Mouse (Mus musculus) gastrocnemius, adult 2 months (tissue): ENCODE measurements at regions not wholly inside any gene's neighbourhood (a gene's known extent, or its start where the extent isn't known, plus 50 kb on each side); places are given as distances from the start of the nearest gene placed in this dataset.

ENCODE experiments used
- DNase-seq: peaks from one replicate; pipeline ENCODE4 v3.0.0; 2022
- H3K27ac ChIP-seq: fragments of 200-600 bp; 2 replicates; pipeline ENCODE4 v1.8.1; 2022; ENCODE audit warnings: mild to moderate bottlenecking
- H3K4me3 ChIP-seq: fragments of 200-600 bp; 2 replicates; pipeline ENCODE4 v1.8.1; 2022; ENCODE audit warnings: mild to moderate bottlenecking, moderate library complexity
- CTCF ChIP-seq: fragments of 200-600 bp; IDR thresholded peaks from 2 replicates; pipeline ENCODE4 v1.8.1; 2022; ENCODE audit warnings: antibody characterized with exemption, mild to moderate bottlenecking, moderate library complexity
- intact Hi-C: fragments of 180-260 bp; cut with DNase I; formaldehyde crosslinking; loops from one replicate; pipeline ENCODE4 v1.15.1; 2025

DNA sequence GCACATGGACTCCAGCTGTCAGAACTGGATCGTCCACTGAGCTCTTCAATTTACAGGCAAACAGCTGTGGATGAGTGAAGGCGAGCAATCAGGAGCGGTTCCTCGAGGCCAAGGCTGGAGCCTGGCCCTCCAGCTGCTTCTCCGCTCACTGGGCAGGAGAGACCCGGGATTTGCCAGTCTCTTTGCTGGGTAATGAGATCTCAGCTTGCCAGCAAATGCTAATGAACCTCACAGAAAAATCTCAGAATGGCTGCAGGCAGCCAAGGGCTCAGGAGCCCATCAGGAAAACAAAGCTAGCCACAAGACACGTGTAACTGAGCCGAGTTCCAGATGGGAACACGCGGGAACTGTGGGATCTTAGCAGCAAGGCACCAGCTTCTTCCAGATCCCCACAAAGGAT lies 244.2 kb downstream of the Bcor start:
- Histone ChIP-seq H3K4me3 (no peak overlapping the region), H3K27ac (no peak overlapping the region)
- no peak for TF ChIP-seq CTCF
- DNase-seq = no peak
- intact Hi-C loops = no loop called here

- Histone ChIP-seq H3K4me3 (no peak overlapping the region), H3K27ac (peak overlapping the region; percentile 24)
- peak; percentile 64 for DNase-seq
- intact Hi-C loops = loop anchor here (10.0 kb wide), 2 partner anchors 165 to 285 kb away; no protein-coding TSS in a partner anchor
- no peak for TF ChIP-seq CTCF
These were observed 239.9 kb downstream of the Bcor start for GRCm38 (mm10) chrX:11920231-11920630.

- DNase-seq = peak; percentile 39
These were observed 235.4 kb downstream of the Bcor start for GRCm38 (mm10) chrX:11924639-11925302.

DNA sequence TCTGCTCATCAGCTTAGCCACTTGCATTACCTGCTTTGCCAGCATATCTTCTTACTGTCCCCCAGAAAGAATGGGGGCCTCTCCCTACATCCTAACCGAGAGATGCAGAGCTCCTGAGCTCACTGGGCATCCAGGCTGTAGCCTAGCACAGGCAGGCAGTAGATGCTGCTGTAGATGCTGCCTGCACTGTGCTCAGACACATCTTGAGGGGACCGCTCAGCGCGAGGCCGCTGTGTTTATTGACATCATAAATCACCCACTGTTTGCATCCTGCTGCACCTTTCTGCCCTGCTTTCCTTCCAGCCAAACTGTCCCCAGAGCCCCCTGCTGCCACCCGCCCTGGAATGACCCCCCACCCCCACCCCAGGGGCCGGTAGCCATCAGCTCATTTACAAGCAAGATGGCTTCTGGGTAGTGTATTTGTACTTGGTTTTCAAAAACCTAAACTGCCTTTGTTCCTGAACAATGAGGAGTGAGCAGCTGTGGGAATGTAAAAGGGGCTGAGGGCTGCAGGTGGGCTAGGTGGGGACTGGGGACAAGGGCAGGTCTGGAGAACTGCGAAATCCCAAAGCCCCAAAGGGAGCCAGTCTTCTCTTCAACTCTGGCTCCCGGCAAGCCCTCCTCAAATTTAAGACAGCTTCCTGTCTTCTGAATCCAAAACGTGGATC lies 233.2 kb downstream of the Bcor start:
- TF ChIP-seq CTCF = no peak
- intact Hi-C loops = loop anchor here (10.0 kb wide), 2 partner anchors 158 to 292 kb away; no protein-coding TSS in a partner anchor
- no peak for DNase-seq

More at GRCm38 (mm10) chrX:11924639-11925302, 235.4 kb downstream of the Bcor start:
- intact Hi-C loops = loop anchor here (10.0 kb wide), 2 partner anchors 160 to 290 kb away; no protein-coding TSS in a partner anchor
- TF ChIP-seq CTCF = no peak
- peak overlapping the region; percentile 48 for H3K27ac ChIP-seq
- no peak overlapping the region for H3K4me3 ChIP-seq

GRCm38 (mm10) chrX:11929448-11929847 lies 230.7 kb downstream of the Bcor start:
- no peak overlapping the region for H3K4me3 ChIP-seq
- no peak overlapping the region for H3K27ac ChIP-seq
- no peak for DNase-seq
- intact Hi-C loops = loop anchor here (10.0 kb wide), 2 partner anchors 155 to 295 kb away; no protein-coding TSS in a partner anchor
- TF ChIP-seq CTCF = no peak

More for the DNA sequence above, 233.2 kb downstream of the Bcor start:
- no peak overlapping the region for H3K4me3 ChIP-seq
- no peak overlapping the region for H3K27ac ChIP-seq

DNA sequence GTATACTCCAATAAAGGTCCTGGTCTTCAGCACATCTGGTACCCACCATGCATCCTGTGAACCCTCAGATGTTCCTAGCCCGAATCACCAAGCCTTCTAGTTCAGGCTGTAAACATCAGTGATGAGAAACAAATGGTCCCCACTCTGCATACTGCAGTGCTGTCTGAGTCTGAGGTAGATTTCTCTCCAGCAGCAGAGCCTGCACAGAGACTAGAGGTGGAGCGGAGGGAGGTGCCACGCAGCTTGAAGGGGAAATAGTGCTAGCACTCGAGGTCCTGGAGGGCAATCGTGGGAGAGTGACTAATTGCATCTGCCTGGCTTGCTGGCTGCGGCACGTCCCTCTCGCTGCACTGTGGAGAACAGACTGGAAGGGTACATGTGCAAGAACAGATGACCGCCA lies 228.7 kb downstream of the Bcor start:
- no peak for DNase-seq
- TF ChIP-seq CTCF = no peak
- Histone ChIP-seq H3K27ac (no peak overlapping the region), H3K4me3 (no peak overlapping the region)
- intact Hi-C loops = no loop called here

DNA sequence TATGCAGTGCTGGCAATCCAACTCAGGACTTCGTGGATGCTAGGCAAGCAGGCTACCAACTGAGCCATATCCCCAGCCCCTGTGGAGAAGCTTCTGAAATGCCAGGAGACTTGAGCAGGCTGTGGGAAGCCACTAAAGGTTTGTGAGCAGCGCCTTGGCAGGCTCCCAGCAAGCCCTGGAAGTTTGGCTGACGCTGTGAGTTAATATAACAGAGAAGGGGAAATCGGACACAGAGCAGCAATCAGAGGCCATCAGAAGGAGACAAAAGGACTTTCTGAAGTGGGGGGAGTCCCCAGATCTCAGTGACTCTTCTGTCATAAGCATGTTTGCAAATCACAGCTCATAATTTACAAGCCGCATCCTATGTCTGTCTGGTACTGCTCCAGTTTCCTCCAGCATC lies 224.8 kb downstream of the Bcor start:
- peak; percentile 75 for DNase-seq
- intact Hi-C loops = no loop called here
- no peak for TF ChIP-seq CTCF
- H3K27ac ChIP-seq = no peak overlapping the region
- H3K4me3 ChIP-seq = no peak overlapping the region

DNA sequence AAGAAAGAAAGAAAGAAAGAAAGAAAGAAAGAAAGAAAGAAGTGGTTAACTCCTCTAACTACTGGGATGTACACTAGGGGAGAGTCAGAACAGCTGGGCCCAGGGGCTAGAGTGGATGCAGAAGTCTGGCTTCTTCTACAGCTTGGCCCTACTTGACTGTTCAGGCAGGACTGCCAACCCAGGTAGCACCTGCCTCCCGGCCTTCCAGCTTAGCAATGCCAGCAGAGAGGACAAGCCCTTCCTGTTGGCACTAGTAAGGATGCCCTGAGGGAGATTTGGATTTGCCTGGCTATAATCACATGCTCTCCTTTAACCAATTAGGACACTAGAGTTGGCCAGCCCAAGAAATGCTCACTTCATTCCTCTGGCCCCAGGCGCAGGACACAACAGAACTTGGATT lies 219.9 kb downstream of the Bcor start:
- intact Hi-C loops = no loop called here
- TF ChIP-seq CTCF = no peak
- DNase-seq = no peak
- no peak overlapping the region for H3K27ac ChIP-seq
- H3K4me3 ChIP-seq = no peak overlapping the region

GRCm38 (mm10) chrX:11943367-11943766 lies 216.8 kb downstream of the Bcor start:
- intact Hi-C loops = no loop called here
- DNase-seq = peak; percentile 75
- no peak for TF ChIP-seq CTCF

GRCm38 (mm10) chrX:11944574-11944973 lies 215.6 kb downstream of the Bcor start:
- intact Hi-C loops = no loop called here
- H3K4me3 ChIP-seq = no peak overlapping the region
- H3K27ac ChIP-seq = no peak overlapping the region
- DNase-seq = no peak
- no peak for TF ChIP-seq CTCF

More at GRCm38 (mm10) chrX:11943367-11943766, 216.8 kb downstream of the Bcor start:
- peak overlapping the region; percentile 2 for H3K27ac ChIP-seq
- no peak overlapping the region for H3K4me3 ChIP-seq

DNA sequence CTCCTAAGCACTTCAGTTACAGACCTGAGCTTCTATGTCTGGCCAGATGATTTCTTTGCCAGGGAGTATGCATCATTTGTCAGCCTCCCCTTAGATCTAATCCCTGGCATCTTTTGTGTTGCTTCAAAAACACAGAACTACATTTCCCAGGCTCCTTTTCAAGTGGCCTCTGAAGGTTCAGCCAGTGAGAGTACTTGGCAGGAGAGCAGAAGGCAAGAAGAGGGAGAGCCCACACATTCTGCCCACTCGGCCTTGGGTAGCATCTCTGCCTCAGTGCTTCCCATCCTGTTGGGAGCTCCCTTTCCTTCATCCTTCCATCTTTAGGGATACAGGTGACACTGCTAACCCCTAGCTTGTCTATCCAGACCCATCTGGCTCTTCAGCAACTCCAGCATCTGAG lies 214.9 kb downstream of the Bcor start:
- Histone ChIP-seq H3K27ac (no peak overlapping the region), H3K4me3 (no peak overlapping the region)
- TF ChIP-seq CTCF = no peak
- intact Hi-C loops = loop anchor here (5.0 kb wide), 1 partner anchor 52 kb away; no protein-coding TSS in a partner anchor
- DNase-seq = no peak

DNA sequence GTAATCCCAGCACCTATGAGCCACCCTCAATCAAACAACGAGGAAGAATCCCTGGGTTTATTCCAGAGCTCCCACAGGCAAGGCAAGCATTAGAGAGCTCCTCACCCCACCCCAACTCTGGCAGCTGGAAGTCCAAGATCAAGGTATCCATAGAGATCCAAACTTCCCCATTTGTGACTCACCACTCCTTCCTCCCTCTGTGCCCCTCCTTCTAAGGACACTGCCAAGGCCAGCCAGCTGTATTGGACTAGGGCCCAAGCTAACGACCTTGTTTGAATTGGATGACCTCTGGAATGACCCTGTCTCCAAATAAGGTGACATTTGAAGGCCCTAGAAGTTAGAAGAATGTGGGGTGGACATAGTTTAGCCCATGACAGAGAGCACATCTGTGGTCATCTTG lies 208.0 kb downstream of the Bcor start:
- Histone ChIP-seq H3K27ac (no peak overlapping the region), H3K4me3 (no peak overlapping the region)
- intact Hi-C loops = no loop called here
- no peak for TF ChIP-seq CTCF
- DNase-seq = peak; percentile 22

DNA sequence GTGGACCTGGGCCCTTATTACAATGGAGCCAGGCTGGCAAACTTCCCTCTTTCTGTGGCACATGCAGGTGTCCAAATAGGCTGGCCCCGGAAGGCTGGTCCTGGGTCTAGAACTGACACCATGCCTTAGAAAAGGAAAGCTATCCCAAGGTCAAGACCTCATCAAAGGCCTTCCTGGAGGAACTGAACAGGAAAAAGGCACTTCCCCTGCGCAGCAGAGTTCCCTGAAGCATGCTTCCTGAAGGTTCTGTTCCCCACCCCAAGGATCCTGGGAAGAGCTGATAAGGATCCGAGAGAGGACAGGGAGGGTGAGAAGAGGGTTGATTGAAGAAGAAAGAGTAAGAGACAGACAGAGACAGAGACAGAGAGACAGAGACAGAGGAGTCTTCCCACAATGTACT lies 204.0 kb downstream of the Bcor start:
- H3K4me3 ChIP-seq = no peak overlapping the region
- H3K27ac ChIP-seq = no peak overlapping the region
- no peak for TF ChIP-seq CTCF
- intact Hi-C loops = no loop called here
- DNase-seq = no peak
